Mouse (Mus musculus) liver, embryonic 15.5 days (tissue): ENCODE measurements around the gene Rbm4. TPM values are rescaled to one million over a fixed set of nuclear protein-coding genes. Genes with fewer than 3 reads are reported as not detected.

Experiments used
- ATAC-seq: fragments of 200-750 bp; cut with Nextera tagmentation; 2 replicates; pipeline ENCODE4 v1.8.0; 2017; ENCODE audit warnings: moderate number of reproducible peaks, mild to moderate bottlenecking, moderate library complexity; ENCODE audit not compliant: insufficient read depth
- H3K27ac ChIP-seq: fragments of 300-500 bp; sonication (generic); replicated peaks from 2 replicates; pipeline ENCODE4 v1.5.1; 2015; ENCODE audit warnings: mild to moderate bottlenecking, inconsistent platforms
- H3K27me3 ChIP-seq: fragments of 300-500 bp; sonication (generic); 2 replicates; pipeline ENCODE4 v1.6.1; 2015; ENCODE audit warnings: mild to moderate bottlenecking, inconsistent platforms
- H3K36me3 ChIP-seq: fragments of 300-500 bp; sonication (generic); replicated peaks from 2 replicates; pipeline ENCODE4 v1.6.1; 2015; ENCODE audit warnings: moderate library complexity, mild to moderate bottlenecking, inconsistent platforms
- H3K4me1 ChIP-seq: fragments of 300-500 bp; sonication (generic); replicated peaks from 2 replicates; pipeline ENCODE4 v1.6.1; 2015; ENCODE audit warnings: inconsistent platforms
- H3K4me2 ChIP-seq: fragments of 300-500 bp; sonication (generic); 2 replicates; pipeline ENCODE4 v1.6.1; 2015; ENCODE audit warnings: moderate library complexity, mild to moderate bottlenecking, inconsistent platforms
- H3K4me3 ChIP-seq: fragments of 300-500 bp; sonication (generic); replicated peaks from 2 replicates; pipeline ENCODE4 v1.5.1; 2015; ENCODE audit warnings: mild to moderate bottlenecking, inconsistent platforms
- H3K9ac ChIP-seq: fragments of 300-500 bp; sonication (generic); 2 replicates; pipeline ENCODE4 v1.6.1; 2015; ENCODE audit warnings: moderate library complexity, mild to moderate bottlenecking, inconsistent platforms
- H3K9me3 ChIP-seq: fragments of 300-500 bp; sonication (generic); replicated peaks from 2 replicates; pipeline ENCODE4 v1.6.1; 2016; ENCODE audit warnings: inconsistent platforms
- WGBS: fragments of 180-500 bp; shearing (Covaris S2); methylation state at CpG from one replicate; pipeline ENCODE4 v1.1.7; 2015; ENCODE audit warnings: mixed read lengths; ENCODE audit not compliant: insufficient replicate concordance; 5-methylcytosine and 5-hydroxymethylcytosine counted together
- polyA plus RNA-seq: library from polyadenylated mRNA; unstranded; fragments of >200 nt; fragmentation: Nextera tagmentation; extraction: Ambion mirVana; gene quantifications from 2 replicates; pipeline ENCODE4 v1.2.1, GENCODE M21; 2015

Gene Rbm4
- polyA plus RNA-seq, 1 experiment from 2014 or later, result 25.2 TPM

DNA sequence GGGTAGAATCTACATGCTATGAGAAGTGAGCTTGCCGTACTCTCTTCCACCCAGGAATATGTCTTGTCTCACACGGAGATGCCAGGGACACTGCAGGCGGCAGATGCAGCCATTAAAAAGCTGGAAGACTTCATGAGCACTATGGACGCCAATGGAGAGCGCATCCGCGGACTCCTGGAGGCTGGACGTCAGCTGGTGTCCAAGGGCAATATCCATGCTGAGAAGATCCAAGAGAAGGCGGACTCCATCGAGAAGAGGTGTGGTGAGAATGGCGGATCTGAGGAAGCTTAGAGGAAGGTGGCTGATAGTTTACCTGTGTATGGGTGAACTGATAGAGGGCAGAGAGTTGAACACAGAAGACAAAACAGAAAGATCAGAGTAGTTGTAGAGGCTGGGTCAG is 54.6 kb downstream of the Rbm4 start:
- Histone ChIP-seq H3K36me3 (no peaks in the 10 kb centered on the region), H3K27ac (no peak overlapping the region), H3K9me3 (no peaks in the 10 kb centered on the region), H3K4me1 (no peaks in the 10 kb centered on the region), H3K4me2 (no peak overlapping the region), H3K4me3 (no peak overlapping the region), H3K27me3 (no peaks in the 10 kb centered on the region), H3K9ac (no peak overlapping the region)
- no peak for ATAC-seq
- 80% methylated on average over 11 of the region's 11 CpGs for WGBS

DNA sequence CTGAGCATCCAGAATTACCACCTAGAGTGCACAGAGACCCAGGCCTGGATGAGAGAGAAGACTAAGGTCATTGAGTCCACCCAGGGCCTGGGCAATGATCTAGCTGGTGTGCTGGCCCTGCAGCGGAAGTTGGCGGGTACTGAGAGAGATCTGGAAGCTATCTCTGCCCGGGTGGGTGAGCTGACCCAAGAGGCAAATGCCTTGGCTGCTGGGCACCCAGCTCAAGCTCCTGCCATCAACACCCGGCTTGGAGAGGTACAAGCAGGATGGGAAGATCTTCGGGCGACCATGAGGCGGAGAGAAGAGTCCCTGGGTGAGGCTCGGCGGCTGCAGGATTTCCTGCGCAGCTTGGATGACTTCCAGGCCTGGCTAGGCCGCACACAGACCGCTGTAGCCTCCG is 55.8 kb downstream of the Rbm4 start:
- H3K4me2 ChIP-seq, result no peak overlapping the region
- no peaks in the 10 kb centered on the region for H3K36me3 ChIP-seq
- 71% methylated on average over 13 of the region's 13 CpGs for WGBS
- no peak overlapping the region for H3K27ac ChIP-seq
- H3K9me3 ChIP-seq, result no peaks in the 10 kb centered on the region
- H3K9ac ChIP-seq, result no peak overlapping the region
- no peak overlapping the region for H3K4me3 ChIP-seq
- H3K27me3 ChIP-seq, result no peaks in the 10 kb centered on the region
- no peaks in the 10 kb centered on the region for H3K4me1 ChIP-seq
- no peak for ATAC-seq

Other genes with a start within 250 kb of the Rbm4 start
- 0.43 and 0.46 TPM in 2 replicates for gene Lrfn4, start 178.2 kb downstream of the Rbm4 start, polyA plus RNA-seq
- 24.1 and 25.3 TPM in 2 replicates for gene Rce1, start 168.3 kb downstream of the Rbm4 start, polyA plus RNA-seq
- gene Gm960, start 95.2 kb downstream of the Rbm4 start, polyA plus RNA-seq, result 0.40 and 0.71 TPM in 2 replicates
- 0.05 and 0.10 TPM in 2 replicates for gene Sptbn2, start 82.7 kb downstream of the Rbm4 start, polyA plus RNA-seq
- 15.6 and 18.7 TPM in 2 replicates for gene Rbm4b, start 37.4 kb downstream of the Rbm4 start, polyA plus RNA-seq
- gene Gm21992, start 17.7 kb upstream of the Rbm4 start, polyA plus RNA-seq, result 11.6 and 12.7 TPM in 2 replicates
- gene Rbm14, start 17.7 kb upstream of the Rbm4 start, polyA plus RNA-seq, result 37.5 and 41.4 TPM in 2 replicates
- gene Ccs, start 45.4 kb upstream of the Rbm4 start, polyA plus RNA-seq, result 52.4 and 61.9 TPM in 2 replicates
- gene Ccdc87, start 45.5 kb upstream of the Rbm4 start, polyA plus RNA-seq, result not detected in 2 replicates
- 25.8 and 28.8 TPM in 2 replicates for gene Ctsf, start 61.2 kb upstream of the Rbm4 start, polyA plus RNA-seq
- 0.85 and 1.2 TPM in 2 replicates for gene Actn3, start 84.0 kb upstream of the Rbm4 start, polyA plus RNA-seq
- 9.7 and 10.9 TPM in 2 replicates for gene Zdhhc24, start 84.8 kb upstream of the Rbm4 start, polyA plus RNA-seq
- gene Bbs1, start 112.7 kb upstream of the Rbm4 start, polyA plus RNA-seq, result 1.0 TPM in 2 replicates
- gene Dpp3, start 134.4 kb upstream of the Rbm4 start, polyA plus RNA-seq, result 46.0 and 47.8 TPM in 2 replicates
- 0.17 TPM in 2 replicates for gene Peli3, start 149.2 kb upstream of the Rbm4 start, polyA plus RNA-seq
- gene Mrpl11, start 168.2 kb upstream of the Rbm4 start, polyA plus RNA-seq, result 38.1 and 42.8 TPM in 2 replicates
- gene Npas4, start 196.4 kb upstream of the Rbm4 start, polyA plus RNA-seq, result not detected in 2 replicates
- 0.86 and 0.97 TPM in 2 replicates for gene Slc29a2, start 230.0 kb upstream of the Rbm4 start, polyA plus RNA-seq
- gene B4gat1, start 244.9 kb upstream of the Rbm4 start, polyA plus RNA-seq, result 8.9 TPM in 2 replicates
- gene AC124502.3, start 245.0 kb upstream of the Rbm4 start, polyA plus RNA-seq, result 0.36 and 0.54 TPM in 2 replicates
- gene Brms1, start 247.5 kb upstream of the Rbm4 start, polyA plus RNA-seq, result 24.0 and 25.5 TPM in 2 replicates